Mouse (Mus musculus): Measurements from ENCODE around the gene Wrb. TPM values are rescaled to one million over a fixed set of nuclear protein-coding genes. Genes with fewer than 3 reads are reported as not detected.

Wrb gene
- polyA plus RNA-seq (2012; ENCODE audit: low replicate concordance), result 2.9 TPM in 2 replicates

GRCm38 (mm10) chr16:96145110-96145800 lies at the start of gene Wrb:
TSS of gene Wrb (plus strand) at chr16:96145407.

GRCm38 (mm10) chr16:96127657-96128344 lies 17.4 kb upstream of the Wrb start, which contains the start of gene Hmgn1:
TSS of gene Hmgn1 (minus strand) at chr16:96127729.

GRCm38 (mm10) chr16:96191531-96192506 lies 46.6 kb downstream of the Wrb start, which contains the start of gene Lca5l:
TSS of gene Lca5l (minus strand) at chr16:96192271.

GRCm38 (mm10) chr16:96199913-96200701 lies 54.9 kb downstream of the Wrb start, which contains the start of gene Sh3bgr:
TSS of gene Sh3bgr (plus strand) at chr16:96200450.

Other genes with a start within 250 kb of the Wrb start
- gene Psmg1, start 154.4 kb upstream of the Wrb start, polyA plus RNA-seq (2012; ENCODE audit: low replicate concordance), result 18.0 and 25.1 TPM in 2 replicates
- 14.2 and 26.2 TPM in 2 replicates for gene Brwd1, start 62.9 kb upstream of the Wrb start, polyA plus RNA-seq (2012; ENCODE audit: low replicate concordance)
- 59.8 and 77.7 TPM in 2 replicates for gene Hmgn1, start 17.7 kb upstream of the Wrb start, polyA plus RNA-seq (2012; ENCODE audit: low replicate concordance)
- gene Lca5l, start 46.9 kb downstream of the Wrb start, polyA plus RNA-seq (2012; ENCODE audit: low replicate concordance), result 0.04 and 0.08 TPM in 2 replicates
- gene Sh3bgr, start 55.0 kb downstream of the Wrb start, polyA plus RNA-seq (2012; ENCODE audit: low replicate concordance), result 0.49 and 1.1 TPM in 2 replicates
- gene B3galt5, start 90.4 kb downstream of the Wrb start, polyA plus RNA-seq (2012; ENCODE audit: low replicate concordance), result 0.03 and 0.10 TPM in 2 replicates